Mouse (Mus musculus): ENCODE measurements at regions not wholly inside any gene's neighbourhood (a gene's known extent, or its start where the extent isn't known, plus 50 kb on each side); places are given as distances from the start of the nearest gene placed in this dataset.

- DNase-seq (ENCODE audit: low spot score in 2 of 2), result no peak
These were observed 113.4 kb upstream of the Egln3 start for GRCm38 (mm10) chr12:54316980-54317471.

DNA sequence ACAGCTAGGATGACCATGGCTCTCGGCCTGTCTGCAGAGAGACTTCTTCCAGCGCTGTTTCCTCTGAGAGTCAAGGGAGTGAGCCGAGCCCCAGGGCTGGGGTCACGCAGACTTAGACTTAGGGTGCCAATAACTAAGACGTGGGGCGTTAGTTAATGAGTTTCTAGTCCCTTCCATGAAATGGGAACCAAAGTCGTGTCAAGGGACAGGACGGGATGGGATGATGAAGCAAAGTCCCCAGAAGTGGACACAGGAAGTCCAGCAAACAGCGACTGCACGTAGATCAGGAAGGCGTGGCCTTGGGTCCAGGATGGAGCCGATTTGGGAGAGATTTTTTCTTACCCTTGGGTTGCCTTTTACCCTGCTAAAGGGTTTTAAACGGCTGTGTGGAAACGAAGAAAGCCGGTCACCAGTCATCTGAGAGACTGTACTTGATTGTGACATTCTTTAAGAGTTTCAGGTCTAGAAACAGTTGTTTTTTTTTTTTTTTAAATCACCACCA is 112.5 kb upstream of the Egln3 start:
- DNase-seq (ENCODE audit: low spot score in 2 of 2), result no peak

- no peak for DNase-seq (ENCODE audit: low spot score in 2 of 2)
These were observed 110.5 kb upstream of the Egln3 start for GRCm38 (mm10) chr12:54314153-54314552.

GRCm38 (mm10) chr12:54313211-54313845 is 109.7 kb upstream of the Egln3 start:
- peak; percentile 53 to 56 for DNase-seq (ENCODE audit: low spot score in 2 of 2)

DNA sequence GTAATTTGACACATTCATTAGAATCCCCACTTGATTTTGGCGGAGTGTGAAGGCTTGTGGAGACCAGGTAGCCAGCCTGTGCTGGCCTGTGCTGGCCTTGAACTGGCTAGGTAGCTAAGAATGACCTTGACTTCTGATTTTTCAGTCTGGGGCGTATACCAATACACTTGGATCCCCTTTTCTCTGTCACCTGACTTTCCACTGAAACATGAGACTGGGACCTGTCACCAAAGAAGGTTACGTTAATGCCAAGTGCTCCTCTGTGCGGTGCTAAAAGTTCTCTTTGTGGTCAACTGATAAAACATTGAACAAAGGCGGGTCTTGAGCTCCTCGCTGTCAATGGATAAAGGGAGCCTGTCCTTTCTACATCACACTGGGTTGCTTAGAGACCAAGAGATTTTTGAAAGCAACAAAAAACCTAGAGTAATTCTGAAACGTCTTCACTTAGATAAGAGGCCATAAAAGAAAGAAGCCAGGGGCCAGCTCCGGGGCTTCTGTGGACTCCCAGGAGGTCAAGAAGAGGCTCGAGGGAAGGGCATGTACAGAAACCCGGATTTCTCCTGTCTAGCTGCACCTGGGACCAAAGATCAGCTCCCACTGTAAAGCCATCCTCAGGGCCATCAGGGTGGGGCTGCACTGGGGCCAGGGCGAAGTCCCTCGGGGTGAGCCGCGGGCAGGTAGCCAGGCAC is 109.0 kb upstream of the Egln3 start:
- no peak for DNase-seq (ENCODE audit: low spot score in 2 of 2)

- no peak for DNase-seq (ENCODE audit: low spot score in 2 of 2)
These were observed 108.3 kb upstream of the Egln3 start for GRCm38 (mm10) chr12:54311896-54312521.

DNA sequence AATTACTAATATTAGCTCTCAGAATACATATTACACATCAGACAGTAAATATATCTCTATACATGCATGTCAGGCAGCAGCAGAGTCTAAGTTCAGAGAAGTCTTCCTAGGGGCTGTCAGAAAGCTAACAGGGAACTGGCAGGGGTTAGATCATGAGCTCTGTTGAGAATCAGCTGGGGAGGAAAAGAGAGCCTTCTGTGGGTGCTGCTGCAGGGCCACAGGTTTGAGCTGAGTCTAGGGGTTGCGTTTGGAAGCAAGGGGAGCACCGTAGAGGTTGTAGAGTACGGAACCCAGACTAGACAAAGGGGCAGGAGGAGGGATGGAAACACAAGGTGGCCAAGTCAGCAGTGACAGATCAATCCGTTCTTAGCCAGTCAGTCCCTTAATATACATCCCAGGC is 106.2 kb upstream of the Egln3 start:
- DNase-seq (ENCODE audit: low spot score in 2 of 2), result no peak

GRCm38 (mm10) chr12:54309219-54309618 is 105.6 kb upstream of the Egln3 start:
- no peak for DNase-seq (ENCODE audit: low spot score in 2 of 2)

- no peak for DNase-seq (ENCODE audit: low spot score in 2 of 2)
These were observed 101.5 kb upstream of the Egln3 start for GRCm38 (mm10) chr12:54305135-54305630.

DNA sequence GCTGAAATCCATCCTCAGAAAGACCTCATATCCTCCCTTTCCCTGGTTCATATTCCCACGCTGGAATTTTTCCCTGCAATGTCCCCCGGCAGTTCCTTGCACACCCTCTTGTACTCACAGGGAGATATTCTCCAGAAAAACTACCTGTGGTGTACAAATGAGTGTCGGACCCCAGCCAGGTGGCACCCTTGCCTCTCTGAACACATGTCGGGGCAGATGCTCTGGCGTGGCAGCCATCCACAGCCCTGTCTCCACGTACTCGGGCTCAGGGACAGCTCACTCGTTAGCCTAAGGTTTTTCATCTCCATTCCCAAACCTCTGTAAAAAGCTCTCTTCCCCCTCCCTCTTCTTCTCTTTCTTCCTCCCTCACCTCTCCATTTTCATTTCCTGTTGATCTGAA is 100.1 kb upstream of the Egln3 start:
- no peak for DNase-seq (ENCODE audit: low spot score in 2 of 2)

DNA sequence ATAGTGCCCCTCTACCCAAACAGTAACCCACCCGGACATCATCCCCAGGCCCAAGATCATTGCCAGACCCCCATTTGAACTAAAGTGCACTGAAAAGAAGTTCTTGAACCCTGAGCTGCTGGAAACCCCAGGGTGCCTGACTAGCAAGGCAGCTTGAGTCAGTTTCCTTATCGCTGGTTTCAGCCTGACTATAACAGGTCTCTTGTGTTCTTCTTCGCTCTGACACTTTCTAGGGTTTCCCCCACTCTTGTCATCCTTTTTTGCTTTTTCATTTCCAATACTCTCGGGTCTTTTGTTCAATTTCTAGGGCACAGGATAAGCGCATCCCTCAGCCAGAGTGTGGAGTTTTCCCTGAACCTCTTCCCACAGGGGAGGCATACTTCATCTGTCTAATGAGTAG is 95.8 kb upstream of the Egln3 start:
- DNase-seq (ENCODE audit: low spot score in 2 of 2), result no peak

GRCm38 (mm10) chr12:54293248-54293647 is 89.6 kb upstream of the Egln3 start:
- no peak for DNase-seq (ENCODE audit: low spot score in 2 of 2)

DNA sequence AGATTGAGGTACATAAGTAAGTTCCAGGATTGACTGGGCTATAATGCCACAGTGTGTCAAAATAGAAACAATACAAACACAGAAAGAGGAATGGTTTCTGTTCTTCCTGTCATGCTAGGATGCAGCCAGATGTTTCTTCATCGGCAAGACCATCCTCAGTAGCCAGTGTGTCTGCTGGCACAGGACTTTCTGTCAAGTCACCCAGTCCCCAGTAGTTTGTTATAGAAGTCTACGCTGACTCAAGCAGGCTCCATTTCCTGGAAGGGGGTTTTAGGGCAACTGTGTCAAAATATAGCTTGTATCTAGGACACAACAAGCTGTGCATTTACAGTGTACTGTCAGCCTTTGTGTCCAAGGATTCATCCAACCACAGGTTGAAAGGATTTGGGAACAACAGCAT is 86.7 kb upstream of the Egln3 start:
- no peak for DNase-seq (ENCODE audit: low spot score in 2 of 2)

GRCm38 (mm10) chr12:54288747-54289146 is 85.1 kb upstream of the Egln3 start:
- DNase-seq (ENCODE audit: low spot score in 2 of 2), result no peak

- DNase-seq (ENCODE audit: low spot score in 2 of 2), result no peak
These were observed 84.4 kb upstream of the Egln3 start for GRCm38 (mm10) chr12:54288041-54288502.

DNA sequence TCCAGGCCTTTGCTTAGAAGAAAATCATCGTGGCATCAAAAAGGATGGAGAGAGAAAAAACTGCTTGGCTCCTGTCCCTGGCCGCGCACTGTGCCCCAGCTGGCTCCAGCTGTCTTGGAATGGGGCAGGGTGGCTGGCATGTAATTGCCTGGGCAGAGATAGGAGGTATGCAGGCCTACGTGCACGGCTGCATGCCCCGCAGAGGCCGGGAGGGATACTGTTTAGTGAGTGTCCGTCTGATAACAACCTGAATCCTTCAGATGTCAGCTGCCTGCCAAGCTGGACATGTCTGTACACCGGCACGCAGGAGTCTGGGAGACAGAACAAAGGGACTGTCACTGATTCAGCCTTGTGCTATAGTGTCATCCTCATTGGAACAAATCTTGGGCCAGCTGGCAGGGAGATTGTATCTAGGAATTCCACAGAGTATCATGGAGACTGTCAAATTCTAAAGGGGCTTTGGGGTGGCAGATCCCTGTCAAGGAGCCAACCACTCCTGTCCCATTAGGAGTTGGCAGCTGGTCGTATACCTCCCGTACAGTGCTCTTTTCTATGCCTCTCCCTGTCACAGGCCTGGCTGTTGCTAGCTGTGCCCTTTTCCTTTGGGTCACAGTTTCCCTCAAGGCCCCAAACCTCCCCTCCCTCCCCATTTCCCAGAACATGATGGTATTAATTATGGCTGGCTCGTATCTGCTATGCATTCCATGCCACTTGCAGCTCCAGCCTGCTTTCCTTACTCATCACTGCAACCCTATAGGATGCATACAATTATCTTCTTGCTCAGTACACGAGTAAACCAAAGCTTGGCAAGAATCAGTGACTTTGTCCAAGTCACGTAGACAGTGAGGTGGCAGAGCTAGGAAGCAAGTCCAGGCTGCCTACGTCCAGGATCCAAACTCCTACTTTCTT is 83.5 kb upstream of the Egln3 start:
- no peak for DNase-seq (ENCODE audit: low spot score in 2 of 2)

GRCm38 (mm10) chr12:54283646-54284045 is 80.0 kb upstream of the Egln3 start:
- no peak for DNase-seq (ENCODE audit: low spot score in 2 of 2)

- DNase-seq (ENCODE audit: low spot score in 2 of 2), result no peak
These were observed 79.4 kb upstream of the Egln3 start for GRCm38 (mm10) chr12:54283011-54283410.

GRCm38 (mm10) chr12:54282281-54282921 is 78.7 kb upstream of the Egln3 start:
- no peak for DNase-seq (ENCODE audit: low spot score in 2 of 2)

DNA sequence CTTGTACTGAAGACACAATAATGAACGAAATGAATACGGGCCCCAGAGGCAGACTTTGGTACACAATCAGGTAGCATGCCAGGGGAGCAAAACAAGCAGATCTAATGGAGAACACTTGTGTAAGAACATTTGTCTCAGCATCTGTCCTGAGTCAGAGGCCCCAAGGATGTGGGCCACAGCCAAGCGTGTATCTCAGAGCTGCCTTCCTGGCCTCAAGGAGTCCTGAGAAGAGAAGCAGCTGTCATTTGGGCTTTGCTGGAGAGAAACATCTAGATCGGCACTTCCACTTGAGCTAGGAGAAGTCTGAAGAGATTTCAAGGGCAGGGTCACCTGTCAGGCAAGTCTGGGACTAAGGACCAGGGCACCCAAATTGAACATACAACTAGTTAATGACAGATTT is 76.8 kb upstream of the Egln3 start:
- no peak for DNase-seq (ENCODE audit: low spot score in 2 of 2)

DNA sequence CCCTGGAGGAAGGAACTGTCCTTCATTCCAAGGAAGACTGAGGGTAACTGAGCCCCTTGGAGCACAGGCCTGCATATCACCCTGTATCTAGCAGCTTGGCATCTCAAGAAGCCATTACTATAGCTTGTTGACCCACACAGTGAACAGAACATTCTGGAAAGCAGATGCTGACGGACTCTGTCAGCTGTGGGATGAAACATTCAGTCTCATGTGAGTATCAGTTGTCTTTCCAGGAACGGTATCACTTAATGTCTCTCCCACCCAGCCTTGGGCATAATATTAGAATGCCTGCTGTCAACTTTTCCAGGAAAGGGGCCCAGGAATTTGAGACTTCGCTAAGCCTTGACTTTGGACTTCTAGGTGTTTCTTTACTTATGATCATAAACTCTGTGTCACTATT is 76.3 kb upstream of the Egln3 start:
- DNase-seq (ENCODE audit: low spot score in 2 of 2), result no peak

Data from right cerebral cortex, adult 2 months (tissue).